In genomic region chr6:117451001-117451400, GRCm38 (mm10) we compare ENCODE assay signal across 24 mouse cellular contexts.
DNase-seq lines count a peak whose midpoint lies in the region; ATAC-seq and TF ChIP-seq lines count a peak whose summit lies in the region.
"Had no signal": no experiment of that assay in that cellular context is flagged by ENCODE, and none has a peak within 500 bp of the region (broad histone marks: within the 10 kb centered on the region; RNA-seq: fewer than 3 reads in every experiment).

No protein-coding gene starts in this region.

- no peaks in the 10 kb centered on the region for H3K36me3 ChIP-seq in kidney, adult 2 months (ENCODE audit: control insufficient read depth, insufficient read depth, low read length)
- H3K36me3 ChIP-seq in kidney, embryonic 16.5 days (ENCODE audit: insufficient read depth, low read length) = no peaks in the 10 kb centered on the region
- H3K36me3 ChIP-seq: embryonic facial prominence, embryonic 12.5 days; embryonic facial prominence, embryonic 15.5 days; hindbrain, embryonic 10.5 days; hindbrain, embryonic 13.5 days had no signal

- H3K27ac ChIP-seq in kidney, adult 2 months (ENCODE audit: insufficient read depth, low read depth, low read length) = no peak overlapping the region
- no peak overlapping the region for H3K27ac ChIP-seq in kidney, embryonic 16.5 days (ENCODE audit: low read length)
- H3K27ac ChIP-seq: embryonic facial prominence, embryonic 12.5 days; embryonic facial prominence, embryonic 15.5 days; gastrocnemius, adult 2 months; hindbrain, embryonic 10.5 days; hindbrain, embryonic 13.5 days had no signal

- H3K4me2 ChIP-seq in kidney, embryonic 16.5 days (replicated peaks; ENCODE audit: low read depth, low read length) = no peak overlapping the region
- H3K4me2 ChIP-seq: embryonic facial prominence, embryonic 12.5 days; embryonic facial prominence, embryonic 15.5 days; heart, embryonic 11.5 days; hindbrain, embryonic 13.5 days had no signal

- no peaks in the 10 kb centered on the region for H3K27me3 ChIP-seq in kidney, adult 2 months (replicated peaks; ENCODE audit: control insufficient read depth, insufficient read depth, low read length)
- peaks cover 3% of the 10 kb centered on the region; the same call in 1 of the 2 replicates for H3K27me3 ChIP-seq in kidney, embryonic 16.5 days (ENCODE audit: insufficient read depth, low read length)
- H3K27me3 ChIP-seq: embryonic facial prominence, embryonic 12.5 days; embryonic facial prominence, embryonic 15.5 days; hindbrain, embryonic 13.5 days had no signal

- DNase-seq in kidney, adult 2 months = peak; percentile 38
- no peak for DNase-seq in kidney, adult 18-20 months
- DNase-seq in kidney, postnatal 14 days = peak; percentile 24
- DNase-seq in lung, postnatal 10 days = peak; percentile 18
- no peak for DNase-seq in lung, postnatal 14 days
- DNase-seq: adrenal gland, adult 2 months; adrenal gland, postnatal 14 days; cerebellum, adult 11 months; cerebellum, adult 2 months; cerebellum, adult 9-11 months; cerebellum, postnatal 25 days; forebrain, postnatal 0 days; gastrocnemius, adult 2 months; gastrocnemius, postnatal 14 days; heart, postnatal 36 days had no signal

- TF ChIP-seq CTCF in kidney, adult 2 months (conservative IDR thresholded peaks at IDR 0.05; ENCODE audit: insufficient read depth, insufficient read length, low read depth, low read length) = no peak

- WGBS in kidney, adult 2 months = 66% methylated on average over 5 of the region's 5 CpGs
- 68% methylated on average over 5 of the region's 5 CpGs for WGBS in kidney, embryonic 16.5 days

- H3K9me3 ChIP-seq in kidney, embryonic 16.5 days (ENCODE audit: low read length) = no peaks in the 10 kb centered on the region
- H3K9me3 ChIP-seq: embryonic facial prominence, embryonic 12.5 days; embryonic facial prominence, embryonic 15.5 days; hindbrain, embryonic 10.5 days; hindbrain, embryonic 13.5 days had no signal

- no peaks in the 10 kb centered on the region for H3K4me1 ChIP-seq in kidney, adult 2 months (ENCODE audit: control insufficient read depth, insufficient read depth, low read length)
- H3K4me1 ChIP-seq in kidney, embryonic 16.5 days (ENCODE audit: insufficient read depth, low read length) = no peaks in the 10 kb centered on the region
- H3K4me1 ChIP-seq: embryonic facial prominence, embryonic 12.5 days; embryonic facial prominence, embryonic 15.5 days; hindbrain, embryonic 10.5 days; hindbrain, embryonic 13.5 days had no signal

- ATAC-seq in kidney, embryonic 16.5 days (ENCODE audit: low FRiP score, low TSS enrichment) = no peak
- ATAC-seq: CD4-positive, CD25-positive, alpha-beta regulatory T cell, adult 4 months; forebrain, embryonic 14.5 days; forebrain, postnatal 0 days; hindbrain, embryonic 16.5 days had no signal

- H3K4me3 ChIP-seq in kidney, adult 2 months (ENCODE audit: insufficient read depth, low read depth, low read length) = no peak overlapping the region
- H3K4me3 ChIP-seq in kidney, embryonic 16.5 days (ENCODE audit: low read length) = no peak overlapping the region
- H3K4me3 ChIP-seq: embryonic facial prominence, embryonic 12.5 days; embryonic facial prominence, embryonic 15.5 days; gastrocnemius, adult 2 months; hindbrain, embryonic 10.5 days; hindbrain, embryonic 13.5 days had no signal

- no peak for TF ChIP-seq POLR2A in kidney, adult 2 months (IDR thresholded peaks at IDR 0.05; ENCODE audit: low read depth, low read length)

- H3K9ac ChIP-seq in kidney, embryonic 16.5 days (replicated peaks; ENCODE audit: low read length) = no peak overlapping the region
- H3K9ac ChIP-seq: embryonic facial prominence, embryonic 12.5 days; embryonic facial prominence, embryonic 15.5 days; forebrain, postnatal 0 days; hindbrain, embryonic 13.5 days had no signal

Comparison
In these comparisons a context has a peak if more than half of its experiments do, and no peak if none do; other contexts are left out.
1. DNase-seq: peak in kidney, adult 2 months (single experiment), kidney, postnatal 14 days (single experiment) and lung, postnatal 10 days (single experiment); none in kidney, adult 18-20 months (single experiment) and lung, postnatal 14 days (single experiment).